Mouse (Mus musculus): ENCODE results near the gene Slc6a13.
A peak's percentile ranks its signal among the peaks of the same experiment; 100 is the strongest.

Slc6a13 gene

DNA sequence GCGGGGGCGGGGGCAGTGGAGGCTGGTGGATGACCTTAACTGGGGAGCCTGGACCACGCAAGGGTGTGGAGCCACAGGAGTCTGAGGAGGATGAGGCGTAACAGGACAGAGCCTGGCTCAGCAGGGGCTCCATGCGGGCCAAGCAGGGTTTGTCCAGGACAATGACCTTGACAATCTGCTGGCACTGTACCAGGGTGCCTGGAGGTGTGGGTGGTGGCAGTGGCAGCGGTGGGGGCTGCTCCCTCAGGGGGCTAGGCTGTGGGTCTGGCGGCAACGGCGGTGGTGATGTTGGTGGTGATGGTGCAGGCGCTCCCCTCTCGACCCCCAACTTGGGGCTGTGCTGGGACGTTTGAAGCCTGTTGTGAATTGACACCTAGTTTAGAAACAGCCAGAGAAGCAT is 76.1 kb downstream of the Slc6a13 start:
- DNase-seq (ENCODE audit: inconsistent ontology term) = no peak

DNA sequence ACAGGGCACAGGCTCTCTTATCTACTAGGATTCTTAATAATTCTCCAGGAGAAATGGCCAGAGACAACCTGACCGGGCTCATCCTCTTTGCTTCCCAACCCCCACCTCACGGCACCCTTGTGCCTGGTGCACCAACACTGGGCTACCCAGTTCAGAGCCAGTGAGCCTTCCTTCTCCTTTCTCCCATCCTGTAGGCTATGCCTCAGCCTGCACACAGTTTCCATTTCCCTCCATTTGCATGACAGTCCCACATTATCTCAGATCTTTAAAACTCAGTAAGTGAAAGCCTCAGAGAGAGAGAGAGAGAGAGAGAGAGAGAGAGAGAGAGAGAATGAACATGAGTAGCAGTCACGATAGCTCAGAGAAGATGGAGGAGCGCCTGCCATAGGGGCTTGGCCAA is 78.2 kb downstream of the Slc6a13 start:
- no peak for DNase-seq (ENCODE audit: inconsistent ontology term)

DNA sequence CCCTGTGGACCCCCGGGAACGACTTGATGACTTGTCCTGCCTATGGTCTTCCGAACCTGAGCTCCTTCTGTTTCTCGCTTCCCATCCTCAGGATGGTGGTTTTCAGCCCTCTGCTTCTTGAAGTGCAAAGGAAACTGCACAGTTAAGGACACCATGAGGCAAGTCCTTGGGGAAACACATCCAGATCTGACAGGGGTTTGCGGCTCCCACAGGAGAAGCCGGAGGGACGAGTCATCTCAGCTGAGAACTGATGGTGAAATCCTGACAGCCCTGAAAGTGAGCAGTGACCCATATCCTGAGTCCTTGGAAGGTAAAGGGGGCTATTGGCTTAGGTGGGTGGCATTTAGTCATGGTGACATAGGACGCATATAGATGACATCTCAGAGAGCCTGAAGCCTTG is 80.5 kb downstream of the Slc6a13 start:
- peak; percentile 39 for DNase-seq (ENCODE audit: inconsistent ontology term)

DNA sequence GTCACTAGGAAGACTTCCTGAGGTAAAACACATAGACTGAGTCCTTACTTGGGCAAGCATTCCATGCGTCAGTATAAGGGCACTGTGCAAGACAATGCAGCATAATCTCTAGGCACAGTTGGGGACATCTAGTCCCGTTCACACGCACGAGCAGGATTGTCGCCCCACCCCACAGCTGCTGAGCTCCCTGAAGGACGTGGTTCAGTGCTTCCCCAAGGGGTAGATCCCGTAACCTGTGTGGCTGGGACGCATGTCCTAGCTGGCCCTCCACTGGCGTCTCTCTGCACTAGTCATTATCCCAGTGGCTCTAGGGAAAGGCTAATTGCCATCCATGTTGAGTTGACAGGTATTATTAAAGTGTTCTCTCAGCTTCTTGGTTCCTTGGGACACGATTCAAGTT is 82.0 kb downstream of the Slc6a13 start:
- no peak for DNase-seq (ENCODE audit: inconsistent ontology term)

DNA sequence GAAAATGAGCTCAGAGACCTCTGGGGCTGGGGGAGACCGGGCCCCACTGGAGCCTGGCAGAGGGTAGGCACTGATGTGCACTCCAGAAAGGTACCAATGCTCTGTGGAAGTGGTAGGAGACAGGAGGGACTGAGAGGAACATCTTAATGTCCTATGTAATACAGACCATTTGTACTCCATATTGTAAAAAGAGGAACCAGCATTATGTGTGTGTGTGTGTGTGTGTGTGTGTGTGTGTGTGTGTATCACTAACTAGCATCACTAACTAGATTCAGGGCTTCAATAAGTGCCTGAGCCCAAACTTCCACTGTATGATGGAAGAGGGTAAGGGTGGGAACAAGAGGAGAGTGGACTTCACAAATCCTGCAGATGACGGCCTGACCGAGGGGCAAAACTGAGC is 85.4 kb downstream of the Slc6a13 start:
- DNase-seq (ENCODE audit: inconsistent ontology term) = no peak
